Mouse (Mus musculus) CH12.LX (cell line): ENCODE results near the gene Fbxl3. TPM values are rescaled to one million over a fixed set of nuclear protein-coding genes. Genes with fewer than 3 reads are reported as not detected.

Source experiments
- DNase-seq: peaks from one replicate; pipeline ENCODE4 v3.0.0-alpha.2; 2013; ENCODE audit errors: extremely low read depth
- H3K27ac ChIP-seq: 2 replicates; pipeline ENCODE4 v1.5.1; 2012; ENCODE audit warnings: low read depth, mild to moderate bottlenecking, control low read depth, moderate library complexity; ENCODE audit not compliant: insufficient read depth
- H3K27me3 ChIP-seq: replicated peaks from 2 replicates; pipeline ENCODE3; 2012; ENCODE audit warnings: inconsistent platforms
- H3K36me3 ChIP-seq, 2 experiments: replicated peaks in 1 of 2; 2 replicates each; pipeline versions ENCODE3 to v1.6.1; 2012; ENCODE audit warnings: inconsistent platforms in 1 of 2, low read length in 1 of 2, mild to moderate bottlenecking in 1 of 2, mixed read lengths in 1 of 2, moderate library complexity in 1 of 2; ENCODE audit not compliant: control insufficient read depth in 1 of 2, insufficient read depth in 1 of 2
- H3K4me1 ChIP-seq, 2 experiments: 2 replicates each; pipeline ENCODE4 v1.6.1; 2012; ENCODE audit warnings: inconsistent platforms in 1 of 2, moderate library complexity in 1 of 2; ENCODE audit not compliant: insufficient read depth in 2 of 2, control insufficient read depth in 1 of 2
- H3K4me2 ChIP-seq: 2 replicates; pipeline ENCODE4 v1.6.1; 2012; ENCODE audit warnings: low read depth, mild to moderate bottlenecking, control low read depth; ENCODE audit not compliant: poor library complexity, insufficient read depth, severe bottlenecking
- H3K4me3 ChIP-seq, 3 experiments: fragments of 150-350 bp in 1 of 3; sonication (generic) in 1 of 3; replicated peaks in 1 of 3; 2 replicates each; pipeline versions ENCODE3 to v1.5.1; 2011 to 2012; ENCODE audit warnings: low read depth in 2 of 3, low read length in 2 of 3, mild to moderate bottlenecking in 2 of 3, moderate library complexity in 2 of 3, control low read depth in 1 of 3, improper control_type of control experiment in 1 of 3, inconsistent platforms in 1 of 3, mixed read lengths in 1 of 3; ENCODE audit not compliant: poor library complexity in 1 of 3
- H3K79me2 ChIP-seq: replicated peaks from 2 replicates; pipeline ENCODE4 v1.6.1; 2012; ENCODE audit warnings: mild to moderate bottlenecking, moderate library complexity; ENCODE audit not compliant: control insufficient read depth, poor library complexity, insufficient read depth, severe bottlenecking; ENCODE audit errors: extremely low read depth
- H3K9ac ChIP-seq: 2 replicates; pipeline ENCODE4 v1.6.1; 2012; ENCODE audit warnings: low read depth, mild to moderate bottlenecking, control low read depth, moderate library complexity; ENCODE audit not compliant: insufficient read depth
- H3K9me3 ChIP-seq: replicated peaks from 2 replicates; pipeline ENCODE3; 2012; ENCODE audit warnings: low read length, inconsistent platforms, mixed read lengths
- CHD1 ChIP-seq: IDR thresholded peaks from 2 replicates; pipeline ENCODE4 v1.6.1; 2012; ENCODE audit warnings: low read depth, low read length, improper control_type of control experiment, inconsistent platforms
- CTCF ChIP-seq, 2 experiments: IDR thresholded peaks in 1 of 2; conservative IDR thresholded peaks in 1 of 2; 2 replicates each; pipeline ENCODE4 v1.5.1; 2011 to 2012; ENCODE audit warnings: low read depth in 2 of 2, low read length in 2 of 2, improper control_type of control experiment in 1 of 2, inconsistent platforms in 1 of 2, mild to moderate bottlenecking in 1 of 2, moderate library complexity in 1 of 2
- ELF1 ChIP-seq: IDR thresholded peaks from 2 replicates; pipeline ENCODE4 v1.6.1; 2014; ENCODE audit warnings: low read depth, mild to moderate bottlenecking, inconsistent platforms, low read length, improper control_type of control experiment
- EP300 ChIP-seq: IDR thresholded peaks from 2 replicates; pipeline ENCODE4 v1.6.1; 2011; ENCODE audit warnings: low read length, improper control_type of control experiment
- GABPA ChIP-seq: IDR thresholded peaks from 2 replicates; pipeline ENCODE4 v1.6.1; 2012; ENCODE audit warnings: low read depth, low read length, improper control_type of control experiment, inconsistent platforms; ENCODE audit not compliant: insufficient replicate concordance
- IRF4 ChIP-seq: IDR thresholded peaks from 2 replicates; pipeline ENCODE4 v1.6.1; 2014; ENCODE audit warnings: low read depth, mild to moderate bottlenecking, inconsistent platforms, low read length, improper control_type of control experiment
- MEF2A ChIP-seq: IDR thresholded peaks from 2 replicates; pipeline ENCODE4 v1.6.1; 2014; ENCODE audit warnings: low read depth, mild to moderate bottlenecking, inconsistent platforms, low read length, improper control_type of control experiment, borderline replicate concordance
- MXI1 ChIP-seq: IDR thresholded peaks from 2 replicates; pipeline ENCODE4 v1.6.1; 2011; ENCODE audit warnings: mild to moderate bottlenecking, low read depth, low read length, improper control_type of control experiment
- MYC ChIP-seq: IDR thresholded peaks from 2 replicates; pipeline ENCODE4 v1.6.1; 2011; ENCODE audit warnings: low read depth, mild to moderate bottlenecking, improper control_type of control experiment, low read length
- NELFE ChIP-seq: IDR thresholded peaks from 2 replicates; pipeline ENCODE4 v1.6.1; 2011; ENCODE audit warnings: low read depth, low read length, improper control_type of control experiment
- NRF1 ChIP-seq: IDR thresholded peaks from 2 replicates; pipeline ENCODE4 v1.6.1; 2014; ENCODE audit warnings: low read depth, mild to moderate bottlenecking, inconsistent platforms, low read length, improper control_type of control experiment, moderate library complexity
- RAD21 ChIP-seq: IDR thresholded peaks from 2 replicates; pipeline ENCODE4 v1.6.1; 2011; ENCODE audit warnings: low read depth, mild to moderate bottlenecking, low read length, improper control_type of control experiment, moderate library complexity
- RCOR1 ChIP-seq: conservative IDR thresholded peaks from 2 replicates; pipeline ENCODE4 v1.6.1; 2012; ENCODE audit warnings: low read depth, mild to moderate bottlenecking, inconsistent platforms, low read length, improper control_type of control experiment
- SMC3 ChIP-seq: IDR thresholded peaks from 2 replicates; pipeline ENCODE4 v1.6.1; 2011; ENCODE audit warnings: low read depth, low read length, improper control_type of control experiment
- TBP ChIP-seq: conservative IDR thresholded peaks from 2 replicates; pipeline ENCODE4 v1.6.1; 2011; ENCODE audit warnings: low read depth, low read length, improper control_type of control experiment
- USF1 ChIP-seq: IDR thresholded peaks from 2 replicates; pipeline ENCODE4 v1.6.1; 2014; ENCODE audit warnings: low read depth, mild to moderate bottlenecking, inconsistent platforms, low read length, improper control_type of control experiment
- ZNF384 ChIP-seq: IDR thresholded peaks from 2 replicates; pipeline ENCODE4 v1.6.1; 2012; ENCODE audit warnings: low read depth, low read length, improper control_type of control experiment, inconsistent platforms
- dilution Hi-C: fragments of 300-500 bp; cut with MboI; formaldehyde crosslinking; loops from 2 replicates; pipeline ENCODE4 v1.14.3; 2020; ENCODE audit warnings: low sequenced_read_pairs; ENCODE audit not compliant: extremely low pct_unique_long_range_greater_than_20kb, extremely low pct_ligation_motif_present
- in situ Hi-C: fragments of 300-500 bp; cut with MboI; formaldehyde crosslinking; loops from 3 replicates; pipeline ENCODE4 v1.14.3; 2019; ENCODE audit warnings: low sequenced_read_pairs, low pct_ligation_motif_present, low pct_unique_long_range_greater_than_20kb, mixed read lengths
- polyA plus RNA-seq: library from polyadenylated mRNA; unstranded; fragments of >175 nt; gene quantifications from 2 replicates; pipeline ENCODE4 v1.2.1, GENCODE M21; 2012; ENCODE audit warnings: low read depth; ENCODE audit not compliant: insufficient read length
- total RNA-seq, 2 experiments: library from RNA; depleted of rRNA; stranded (reverse); fragments of 300-350 nt in 1 of 2; fragments of >200 nt in 1 of 2; gene quantifications; 2 replicates each; pipeline ENCODE4 v1.2.3; 2012 to 2014

Gene Fbxl3
- total and polyA plus RNA-seq, 3 experiments = 22.6 to 43.3 (median 37.5) TPM

DNA sequence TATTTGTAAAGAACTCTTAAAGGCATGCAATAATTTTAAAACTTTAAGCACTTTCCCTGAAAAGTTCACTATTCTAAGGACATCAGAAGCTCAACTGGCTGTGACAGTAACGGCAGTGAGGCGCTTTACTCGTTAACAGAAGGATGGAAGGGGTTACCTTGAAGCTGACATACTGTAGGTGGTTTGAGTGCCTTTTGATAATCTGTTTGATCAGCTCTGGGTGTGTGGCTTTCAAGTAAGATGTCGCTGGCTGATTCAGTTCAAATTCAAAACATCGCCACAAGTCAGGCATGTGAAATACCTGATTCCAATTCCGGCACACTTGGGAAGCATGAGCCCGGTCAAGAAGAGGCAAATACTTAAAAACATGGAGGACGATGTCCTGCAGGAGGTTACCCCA is 4.3 kb downstream of the Fbxl3 start:
- Histone ChIP-seq H3K9ac (no peak overlapping the region), H3K27ac (no peak overlapping the region), H3K36me3 (peaks cover 31 to 61% of the 10 kb centered on the region in 2 experiments), H3K4me1 (peaks cover 0 to 39% of the 10 kb centered on the region in 2 experiments; a peak in 2 of 4 replicates), H3K79me2 (peaks cover 53% of the 10 kb centered on the region), H3K9me3 (no peaks in the 10 kb centered on the region), H3K27me3 (no peaks in the 10 kb centered on the region), H3K4me2 (no peak overlapping the region), H3K4me3 (no peak overlapping the region)
- in situ Hi-C loops (no loop called here), dilution Hi-C loops (no loop called here)
- TF ChIP-seq IRF4 = no peak
- no peak for TF ChIP-seq ZNF384
- TF ChIP-seq CHD1 = no peak
- TF ChIP-seq SMC3 = no peak
- TF ChIP-seq MEF2A = no peak
- no peak for TF ChIP-seq ELF1
- TF ChIP-seq CTCF (conservative IDR thresholded peaks at IDR 0.05 in 1 of 2, IDR thresholded peaks at IDR 0.05 in 1 of 2; ENCODE audit: low read depth in 2 of 2, low read length in 2 of 2) = no peak
- TF ChIP-seq MXI1 = no peak
- no peak for TF ChIP-seq RAD21
- TF ChIP-seq USF1 = no peak
- no peak for TF ChIP-seq EP300
- no peak for TF ChIP-seq RCOR1
- no peak for DNase-seq

DNA sequence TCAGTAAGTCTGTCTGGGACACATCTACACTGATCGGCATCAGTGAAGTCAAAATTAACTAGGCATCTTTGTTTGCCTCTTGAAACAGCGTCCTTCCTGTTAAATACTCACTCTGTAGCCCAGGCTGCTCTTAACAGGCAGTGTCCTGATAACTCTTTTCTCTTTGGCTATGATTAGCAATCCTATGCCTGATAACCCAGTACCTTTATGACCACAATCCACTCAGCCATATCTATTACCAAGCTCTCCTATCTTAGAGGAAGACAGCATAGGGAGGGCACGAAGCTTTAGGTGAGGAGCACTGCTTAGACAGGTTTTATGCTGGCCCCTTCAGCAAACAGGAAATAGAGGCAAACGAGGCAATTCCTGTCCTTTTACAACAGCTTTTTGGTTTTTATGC is 5.7 kb downstream of the Fbxl3 start:
- TF ChIP-seq ZNF384 (no peak), USF1 (no peak), MYC (no peak), RCOR1 (no peak), ELF1 (no peak), CHD1 (no peak)
- dilution Hi-C loops = no loop called here
- peaks cover 0 to 40% of the 10 kb centered on the region in 2 experiments; a peak in 2 of 4 replicates for H3K4me1 ChIP-seq
- in situ Hi-C loops = no loop called here
- H3K9me3 ChIP-seq = no peaks in the 10 kb centered on the region
- H3K9ac ChIP-seq = no peak overlapping the region
- H3K27me3 ChIP-seq = no peaks in the 10 kb centered on the region
- no peak for DNase-seq
- no peak overlapping the region for H3K4me3 ChIP-seq
- peaks cover 52% of the 10 kb centered on the region for H3K79me2 ChIP-seq
- H3K36me3 ChIP-seq = peaks cover 39 to 73% of the 10 kb centered on the region in 2 experiments
- no peak overlapping the region for H3K27ac ChIP-seq
- no peak overlapping the region for H3K4me2 ChIP-seq

DNA sequence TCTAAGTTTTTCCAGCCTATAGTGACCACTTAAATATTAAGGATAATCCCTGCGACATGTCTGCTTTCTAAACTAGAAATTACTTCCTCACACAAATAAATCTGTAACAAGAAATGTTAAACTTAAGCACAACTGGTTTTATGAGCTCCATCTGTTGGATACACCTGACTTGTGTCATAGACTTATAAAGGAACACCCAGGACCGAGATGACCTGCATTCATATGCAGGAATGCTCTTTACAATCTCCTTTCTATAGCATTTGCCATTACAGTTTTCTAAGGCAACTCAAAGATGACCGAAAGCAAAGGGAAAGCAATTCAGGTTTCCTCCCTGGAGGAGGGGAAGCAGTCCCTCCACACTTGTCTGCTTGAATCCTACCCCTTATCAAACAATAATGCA is 6.1 kb downstream of the Fbxl3 start:
- no peak overlapping the region for H3K9ac ChIP-seq
- H3K27ac ChIP-seq = no peak overlapping the region
- in situ Hi-C loops (no loop called here), dilution Hi-C loops (no loop called here)
- no peak overlapping the region; the same call in 1 of the 2 replicates for H3K4me2 ChIP-seq
- H3K4me1 ChIP-seq = peaks cover 0 to 41% of the 10 kb centered on the region in 2 experiments; a peak in 2 of 4 replicates
- no peak for TF ChIP-seq NELFE
- no peak for TF ChIP-seq GABPA
- no peak for TF ChIP-seq TBP
- TF ChIP-seq NRF1 = no peak
- peaks cover 48% of the 10 kb centered on the region for H3K79me2 ChIP-seq
- no peaks in the 10 kb centered on the region for H3K9me3 ChIP-seq
- DNase-seq = no peak
- H3K4me3 ChIP-seq = no peak overlapping the region
- H3K27me3 ChIP-seq = no peaks in the 10 kb centered on the region
- peaks cover 40 to 77% of the 10 kb centered on the region in 2 experiments for H3K36me3 ChIP-seq
